Mouse (Mus musculus) C2C12 (cell line): Measurements from ENCODE around the gene Duxbl3.
"Not testable (repeated sequence)": the region's sequence is repeated elsewhere in the genome, so short reads cannot be mapped to it uniquely, and the experiment has no call there.

Experiments
- CEBPB ChIP-seq: IDR thresholded peaks from one replicate; pipeline ENCODE4 v1.6.1; 2011; ENCODE audit warnings: low read depth, mild to moderate bottlenecking, control low read depth, moderate library complexity
- CTCF ChIP-seq: IDR thresholded peaks from one replicate; pipeline ENCODE4 v1.5.1; 2011; ENCODE audit not compliant: control insufficient read depth, insufficient read depth, insufficient read length
- FOSL1 ChIP-seq: IDR thresholded peaks from one replicate; pipeline ENCODE4 v1.8.0; 2011; ENCODE audit warnings: mild to moderate bottlenecking, low read length; ENCODE audit not compliant: poor library complexity, insufficient read depth, severe bottlenecking
- MAX ChIP-seq: IDR thresholded peaks from one replicate; pipeline ENCODE4 v1.6.1; 2011; ENCODE audit warnings: mild to moderate bottlenecking, control low read depth
- MYOG ChIP-seq: IDR thresholded peaks from one replicate; pipeline ENCODE4 v1.6.1; 2011; ENCODE audit not compliant: control insufficient read depth, insufficient read length; ENCODE audit errors: extremely low read depth
- USF1 ChIP-seq: IDR thresholded peaks from one replicate; pipeline ENCODE4 v1.6.1; 2011; ENCODE audit warnings: low read depth, mild to moderate bottlenecking, control low read depth, moderate library complexity

DNA sequence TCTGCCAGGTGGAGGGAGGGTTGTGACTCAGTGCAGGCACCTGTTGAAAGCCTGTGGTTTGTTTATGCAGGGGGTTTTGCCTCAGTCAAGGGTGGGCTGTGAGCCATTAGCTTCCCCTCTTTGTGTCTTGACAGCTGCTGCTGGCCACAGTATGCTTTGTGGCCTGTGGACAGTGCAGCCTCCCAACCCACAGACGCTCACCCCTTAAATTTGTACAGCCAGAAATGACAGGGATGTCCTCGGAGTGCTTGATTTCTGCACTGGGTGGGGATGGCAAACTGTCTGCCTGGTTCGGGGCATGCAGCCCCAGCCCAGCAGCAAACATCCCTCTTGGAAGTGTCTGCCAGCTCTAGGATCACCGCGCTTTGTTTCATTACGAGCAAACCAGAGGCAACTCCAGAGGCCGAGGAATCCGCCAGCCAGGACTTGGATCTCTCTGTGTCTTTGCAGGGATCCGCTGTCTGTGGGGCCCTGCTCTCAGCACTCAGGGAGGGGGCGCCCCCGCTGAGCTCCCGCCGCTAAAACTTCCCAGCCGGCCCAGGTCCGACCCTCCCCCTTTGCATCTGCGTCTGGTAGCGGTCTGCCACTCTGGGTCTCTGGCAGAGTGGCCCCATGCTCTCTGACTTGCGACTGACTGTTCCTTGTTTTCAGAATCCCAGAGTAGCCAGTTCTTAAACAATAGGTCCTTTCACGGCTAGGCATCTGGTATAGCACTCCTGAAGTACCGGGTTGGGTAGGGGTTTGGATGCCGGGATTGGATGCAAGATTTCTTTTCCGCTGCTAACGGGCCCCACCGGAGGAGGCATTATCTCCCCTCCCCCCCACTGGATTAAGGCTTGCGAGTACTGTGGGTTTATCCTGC, at the start of gene Duxbl3:
- not testable (repeated sequence) for TF ChIP-seq MAX, CTCF, USF1, MYOG, FOSL1, CEBPB
